In the genomic region with DNA sequence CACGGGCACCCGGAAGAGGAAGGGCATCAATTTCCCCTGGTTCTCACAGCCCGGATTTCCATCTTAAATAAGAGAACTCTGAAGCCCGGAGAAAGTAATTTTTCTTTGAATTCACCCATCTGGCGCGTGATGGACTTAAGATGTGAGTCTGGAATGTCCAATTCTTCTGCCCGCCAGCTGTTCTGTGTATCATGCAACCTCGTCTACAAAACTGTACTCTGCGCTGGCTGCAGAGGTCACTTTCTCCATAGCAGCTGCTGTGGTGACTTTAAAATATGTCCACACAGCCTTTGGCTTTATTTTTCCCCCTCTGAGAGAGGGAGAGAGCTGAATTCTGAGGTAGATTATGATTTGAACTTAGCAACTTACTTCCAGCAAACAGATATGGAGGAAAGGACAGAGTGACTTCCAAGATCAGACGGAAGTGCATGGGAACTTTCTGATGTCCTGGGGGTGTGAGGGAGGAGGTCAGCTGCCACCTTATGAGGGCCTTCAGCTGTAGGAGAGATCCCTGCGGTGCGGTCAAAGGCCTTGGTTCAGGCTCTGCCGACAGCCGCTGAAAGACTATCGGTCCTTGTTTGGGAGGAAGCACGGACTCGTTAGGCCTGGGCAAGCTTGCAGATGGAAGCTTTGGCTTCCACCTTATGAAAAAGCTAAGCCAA, we compare ENCODE assay signal across 15 mouse cellular contexts.
DNase-seq lines count a peak whose midpoint lies in the region; ATAC-seq and TF ChIP-seq lines count a peak whose summit lies in the region.
"Had no signal": no experiment of that assay in that cellular context is flagged by ENCODE, and none has a peak within 500 bp of the region (broad histone marks: within the 10 kb centered on the region; RNA-seq: fewer than 3 reads in every experiment).

No protein-coding gene starts in this region.

- TF ChIP-seq POLR2A in testis, adult 2 months (IDR thresholded peaks at IDR 0.05; ENCODE audit: control insufficient read depth, low read depth, low read length) = no peak

- DNase-seq in gastrocnemius, adult 2 months = no peak
- DNase-seq in gastrocnemius, postnatal 25 days = no peak
- DNase-seq in kidney, postnatal 0 days (ENCODE audit: low spot score) = peak; percentile 86
- DNase-seq in kidney, postnatal 25 days = no peak
- no peak for DNase-seq in testis, postnatal 14 days (ENCODE audit: low spot score)
- no peak for DNase-seq in stomach, postnatal 0 days (ENCODE audit: low spot score)
- DNase-seq: thymus, adult 18-20 months had no signal

- H3K4me2 ChIP-seq in kidney, postnatal 0 days (ENCODE audit: low read length) = no peak overlapping the region
- no peak overlapping the region for H3K4me2 ChIP-seq in stomach, postnatal 0 days (replicated peaks; ENCODE audit: low read depth)
- no peak overlapping the region for H3K4me2 ChIP-seq in forebrain, embryonic 16.5 days (ENCODE audit: low read length)
- H3K4me2 ChIP-seq: neural tube, embryonic 15.5 days had no signal

- 59% methylated on average over 17 of the region's 17 CpGs for WGBS in kidney, postnatal 0 days
- WGBS in stomach, postnatal 0 days = 50% methylated on average over 17 of the region's 17 CpGs
- 88% methylated on average over 17 of the region's 17 CpGs for WGBS in forebrain, embryonic 16.5 days

- intact Hi-C loops in gastrocnemius, adult 2 months (cut with DNase I) = no loop called here

- H3K27ac ChIP-seq in gastrocnemius, adult 2 months = peak overlapping the region; percentile 49
- H3K27ac ChIP-seq in kidney, postnatal 0 days = peak overlapping the region; percentile 76
- no peak overlapping the region for H3K27ac ChIP-seq in testis, adult 2 months (ENCODE audit: control insufficient read depth, insufficient read depth, low read depth, low read length)
- peak overlapping the region; percentile 49 for H3K27ac ChIP-seq in stomach, postnatal 0 days (replicated peaks)
- no peak overlapping the region for H3K27ac ChIP-seq in forebrain, embryonic 16.5 days (ENCODE audit: low read length)
- H3K27ac ChIP-seq: heart, embryonic 10.5 days; hindbrain, embryonic 10.5 days; liver, embryonic 14.5 days; neural tube, embryonic 15.5 days had no signal

- no peak for TF ChIP-seq CTCF in gastrocnemius, adult 2 months (IDR thresholded peaks at IDR 0.05)
- TF ChIP-seq CTCF in kidney, postnatal 0 days (IDR thresholded peaks at IDR 0.05; ENCODE audit: low read depth) = no peak
- TF ChIP-seq CTCF in testis, adult 2 months (IDR thresholded peaks at IDR 0.05; ENCODE audit: control insufficient read depth, insufficient read depth, insufficient replicate concordance, low read depth, low read length) = no peak
- no peak for TF ChIP-seq CTCF in stomach, postnatal 0 days (IDR thresholded peaks at IDR 0.05; ENCODE audit: low read depth)

- no peak overlapping the region for H3K9ac ChIP-seq in kidney, postnatal 0 days (ENCODE audit: low read depth, low read length)
- H3K9ac ChIP-seq in stomach, postnatal 0 days (ENCODE audit: low read length) = no peak overlapping the region
- H3K9ac ChIP-seq in forebrain, embryonic 16.5 days (replicated peaks; ENCODE audit: low read depth, low read length) = no peak overlapping the region
- H3K9ac ChIP-seq: liver, embryonic 14.5 days; neural tube, embryonic 15.5 days had no signal

- no peaks in the 10 kb centered on the region for H3K36me3 ChIP-seq in kidney, postnatal 0 days (ENCODE audit: insufficient read depth, low read length)
- no peaks in the 10 kb centered on the region for H3K36me3 ChIP-seq in testis, adult 2 months (ENCODE audit: control insufficient read depth, insufficient read depth, low read length)
- no peaks in the 10 kb centered on the region for H3K36me3 ChIP-seq in stomach, postnatal 0 days (ENCODE audit: control insufficient read depth, insufficient read depth, low read length)
- no peaks in the 10 kb centered on the region for H3K36me3 ChIP-seq in forebrain, embryonic 16.5 days (ENCODE audit: control insufficient read depth, insufficient read depth)
- H3K36me3 ChIP-seq: heart, embryonic 10.5 days; hindbrain, embryonic 10.5 days; neural tube, embryonic 15.5 days had no signal

- no peak; the same call in 1 of the 2 replicates for ATAC-seq in kidney, postnatal 0 days (replicated peaks; ENCODE audit: low FRiP score, low read depth)
- ATAC-seq in stomach, postnatal 0 days (ENCODE audit: low FRiP score, low TSS enrichment) = no peak
- ATAC-seq in forebrain, embryonic 16.5 days = no peak

- H3K9me3 ChIP-seq in kidney, postnatal 0 days (replicated peaks; ENCODE audit: low read length) = no peaks in the 10 kb centered on the region
- H3K9me3 ChIP-seq in stomach, postnatal 0 days (ENCODE audit: control insufficient read depth, low read length) = no peaks in the 10 kb centered on the region
- no peaks in the 10 kb centered on the region for H3K9me3 ChIP-seq in forebrain, embryonic 16.5 days (ENCODE audit: control insufficient read depth, low read length)
- H3K9me3 ChIP-seq: heart, embryonic 10.5 days; hindbrain, embryonic 10.5 days; megakaryocyte, embryonic 14.5 days; neural tube, embryonic 15.5 days had no signal

- TF ChIP-seq EP300 in stomach, postnatal 0 days (optimal IDR thresholded peaks at IDR 0.05) = no peak

- H3K27me3 ChIP-seq in kidney, postnatal 0 days (ENCODE audit: insufficient read depth, low read length) = no peaks in the 10 kb centered on the region
- no peaks in the 10 kb centered on the region for H3K27me3 ChIP-seq in testis, adult 2 months (ENCODE audit: control insufficient read depth, insufficient read depth, low read length)
- H3K27me3 ChIP-seq in stomach, postnatal 0 days (ENCODE audit: control insufficient read depth, insufficient read depth, low read length) = no peaks in the 10 kb centered on the region
- no peaks in the 10 kb centered on the region for H3K27me3 ChIP-seq in forebrain, embryonic 16.5 days (replicated peaks; ENCODE audit: control insufficient read depth, insufficient read depth, low read length)
- H3K27me3 ChIP-seq: CH12.LX; neural tube, embryonic 15.5 days had no signal

- H3K4me3 ChIP-seq in gastrocnemius, adult 2 months = no peak overlapping the region
- no peak overlapping the region for H3K4me3 ChIP-seq in kidney, postnatal 0 days (replicated peaks; ENCODE audit: low read depth, low read length)
- peak overlapping the region; percentile 25 for H3K4me3 ChIP-seq in testis, adult 2 months (ENCODE audit: control insufficient read depth, low read depth, low read length)
- H3K4me3 ChIP-seq in stomach, postnatal 0 days (ENCODE audit: low read depth, low read length) = no peak overlapping the region
- no peak overlapping the region for H3K4me3 ChIP-seq in forebrain, embryonic 16.5 days (replicated peaks; ENCODE audit: low read length)
- H3K4me3 ChIP-seq: heart, embryonic 10.5 days; hindbrain, embryonic 10.5 days; megakaryocyte, embryonic 14.5 days; neural tube, embryonic 15.5 days had no signal

- no peaks in the 10 kb centered on the region for H3K4me1 ChIP-seq in kidney, postnatal 0 days (replicated peaks; ENCODE audit: insufficient read depth, low read length)
- peaks cover 10% of the 10 kb centered on the region for H3K4me1 ChIP-seq in testis, adult 2 months (ENCODE audit: control insufficient read depth, insufficient read depth, low read length)
- no peaks in the 10 kb centered on the region for H3K4me1 ChIP-seq in stomach, postnatal 0 days (replicated peaks; ENCODE audit: control insufficient read depth, insufficient read depth)
- H3K4me1 ChIP-seq in forebrain, embryonic 16.5 days (replicated peaks; ENCODE audit: control insufficient read depth, insufficient read depth, low read length) = no peaks in the 10 kb centered on the region
- H3K4me1 ChIP-seq: neural tube, embryonic 15.5 days had no signal

Comparison
In these comparisons a context has a peak if more than half of its experiments do, and no peak if none do; other contexts are left out.
1. H3K27ac ChIP-seq: peak in gastrocnemius, adult 2 months (single experiment), kidney, postnatal 0 days (single experiment) and stomach, postnatal 0 days (single experiment); none in testis, adult 2 months (single experiment) and forebrain, embryonic 16.5 days (single experiment).